Mouse (Mus musculus) cortical plate, adult 2 months (tissue): ENCODE data around the gene Tnf.

Source experiments
- CTCF ChIP-seq: fragments of 200-500 bp; IDR thresholded peaks from 2 replicates; pipeline ENCODE4 v1.5.1; 2011; ENCODE audit warnings: mild to moderate bottlenecking, control low read depth, low read length; ENCODE audit not compliant: insufficient read depth; ENCODE audit errors: extremely low read depth
- POLR2A ChIP-seq: fragments of 200-500 bp; IDR thresholded peaks from 2 replicates; pipeline ENCODE4 v1.6.1; 2011; ENCODE audit warnings: mild to moderate bottlenecking, low read length, control low read depth; ENCODE audit not compliant: insufficient read depth; ENCODE audit errors: extremely low read depth

GRCm38 (mm10) chr17:35175968-35176367 lies 25.8 kb downstream of the Tnf start, which contains the start of gene Aif1:
- TF ChIP-seq POLR2A (no peak), CTCF (no peak)
